Mouse (Mus musculus): ENCODE data around the gene Zfyve27. TPM values are rescaled to one million over a fixed set of nuclear protein-coding genes. Genes with fewer than 3 reads are reported as not detected.

Zfyve27 gene
- polyA plus RNA-seq, 1 experiment from 2014 or later: 53.3 TPM

Other genes with a start within 250 kb of the Zfyve27 start
- 73.1 and 76.8 TPM in 2 replicates for gene Exosc1, start 230.5 kb upstream of the Zfyve27 start, polyA plus RNA-seq (2016; fragmentation: Nextera tagmentation; extraction: Ambion mirVana)
- 79.9 and 82.6 TPM in 2 replicates for gene Zdhhc16, start 230.5 kb upstream of the Zfyve27 start, polyA plus RNA-seq (2016; fragmentation: Nextera tagmentation; extraction: Ambion mirVana)
- gene Mms19, start 182.8 kb upstream of the Zfyve27 start, polyA plus RNA-seq (2016; fragmentation: Nextera tagmentation; extraction: Ambion mirVana): 35.5 and 37.8 TPM in 2 replicates
- 11.2 and 12.0 TPM in 2 replicates for gene Ubtd1, start 182.2 kb upstream of the Zfyve27 start, polyA plus RNA-seq (2016; fragmentation: Nextera tagmentation; extraction: Ambion mirVana)
- gene Ankrd2, start 128.0 kb upstream of the Zfyve27 start, polyA plus RNA-seq (2016; fragmentation: Nextera tagmentation; extraction: Ambion mirVana): not detected in 2 replicates
- 0.98 and 1.3 TPM in 2 replicates for gene Hoga1, start 118.3 kb upstream of the Zfyve27 start, polyA plus RNA-seq (2016; fragmentation: Nextera tagmentation; extraction: Ambion mirVana)
- gene 4933411K16Rik, start 111.7 kb upstream of the Zfyve27 start, polyA plus RNA-seq (2016; fragmentation: Nextera tagmentation; extraction: Ambion mirVana): not detected in 2 replicates
- gene Morn4, start 77.6 kb upstream of the Zfyve27 start, polyA plus RNA-seq (2016; fragmentation: Nextera tagmentation; extraction: Ambion mirVana): 73.5 and 80.5 TPM in 2 replicates
- gene Pi4k2a, start 73.5 kb upstream of the Zfyve27 start, polyA plus RNA-seq (2016; fragmentation: Nextera tagmentation; extraction: Ambion mirVana): 36.0 and 36.2 TPM in 2 replicates
- 9.1 TPM in 2 replicates for gene Avpi1, start 34.9 kb upstream of the Zfyve27 start, polyA plus RNA-seq (2016; fragmentation: Nextera tagmentation; extraction: Ambion mirVana)
- 4.2 and 4.8 TPM in 2 replicates for gene Marveld1, start 16.6 kb upstream of the Zfyve27 start, polyA plus RNA-seq (2016; fragmentation: Nextera tagmentation; extraction: Ambion mirVana)
- gene Sfrp5, start 38.3 kb downstream of the Zfyve27 start, polyA plus RNA-seq (2016; fragmentation: Nextera tagmentation; extraction: Ambion mirVana): not detected in 2 replicates
- 7.7 and 8.8 TPM in 2 replicates for gene Golga7b, start 83.6 kb downstream of the Zfyve27 start, polyA plus RNA-seq (2016; fragmentation: Nextera tagmentation; extraction: Ambion mirVana)

All from midbrain, embryonic 12.5 days (tissue).